Mouse (Mus musculus) hindbrain, embryonic 13.5 days (tissue): ENCODE data around the gene Runx3. TPM values are rescaled to one million over a fixed set of nuclear protein-coding genes. Genes with fewer than 3 reads are reported as not detected.

Source experiments
- ATAC-seq: fragments of 200-750 bp; cut with Nextera tagmentation; 2 replicates; pipeline ENCODE4 v1.8.0; 2017; ENCODE audit warnings: moderate TSS enrichment; ENCODE audit not compliant: low FRiP score
- H3K27ac ChIP-seq: fragments of 300-500 bp; sonication (generic); 2 replicates; pipeline ENCODE4 v1.5.1; 2015; ENCODE audit warnings: inconsistent platforms, mild to moderate bottlenecking, moderate library complexity
- H3K27me3 ChIP-seq: fragments of 300-500 bp; sonication (generic); 2 replicates; pipeline ENCODE4 v1.6.1; 2015; ENCODE audit warnings: mild to moderate bottlenecking, inconsistent platforms
- H3K36me3 ChIP-seq: fragments of 300-500 bp; sonication (generic); 2 replicates; pipeline ENCODE4 v1.6.1; 2015; ENCODE audit warnings: mild to moderate bottlenecking, inconsistent platforms
- H3K4me1 ChIP-seq: fragments of 300-500 bp; sonication (generic); replicated peaks from 2 replicates; pipeline ENCODE4 v1.6.1; 2015; ENCODE audit warnings: inconsistent platforms
- H3K4me2 ChIP-seq: fragments of 300-500 bp; sonication (generic); 2 replicates; pipeline ENCODE4 v1.6.1; 2015; ENCODE audit warnings: inconsistent platforms, mild to moderate bottlenecking, moderate library complexity
- H3K4me3 ChIP-seq: fragments of 300-500 bp; sonication (generic); 2 replicates; pipeline ENCODE4 v1.5.1; 2015; ENCODE audit warnings: mild to moderate bottlenecking, inconsistent platforms
- H3K9ac ChIP-seq: fragments of 300-500 bp; sonication (generic); 2 replicates; pipeline ENCODE4 v1.6.1; 2015; ENCODE audit warnings: mild to moderate bottlenecking, inconsistent platforms
- H3K9me3 ChIP-seq: fragments of 300-500 bp; sonication (generic); 2 replicates; pipeline ENCODE4 v1.6.1; 2016; ENCODE audit warnings: inconsistent platforms
- WGBS: fragments of 180-500 bp; shearing (Covaris S2); methylation state at CpG from one replicate; pipeline ENCODE4 v1.1.7; 2015; 5-methylcytosine and 5-hydroxymethylcytosine counted together
- polyA plus RNA-seq: library from polyadenylated mRNA; unstranded; fragments of >200 nt; fragmentation: Nextera tagmentation; extraction: Ambion mirVana; gene quantifications from 2 replicates; pipeline ENCODE4 v1.2.1, GENCODE M21; 2015

Runx3 gene
- polyA plus RNA-seq, 1 experiment from 2014 or later = 0.10 TPM

GRCm38 (mm10) chr4:135221632-135222407 lies 101.4 kb downstream of the Runx3 start:
- Histone ChIP-seq H3K27me3 (no peaks in the 10 kb centered on the region), H3K4me1 (no peaks in the 10 kb centered on the region), H3K4me3 (no peak overlapping the region), H3K9ac (no peak overlapping the region), H3K9me3 (no peaks in the 10 kb centered on the region), H3K36me3 (peaks cover 45% of the 10 kb centered on the region), H3K27ac (no peak overlapping the region; the same call in 1 of the 2 replicates), H3K4me2 (no peak overlapping the region)
- 88% methylated on average over 12 of the region's 12 CpGs for WGBS
- no peak for ATAC-seq

- Histone ChIP-seq H3K9ac (no peak overlapping the region), H3K36me3 (peaks cover 29% of the 10 kb centered on the region), H3K9me3 (no peaks in the 10 kb centered on the region), H3K4me1 (no peaks in the 10 kb centered on the region), H3K4me2 (no peak overlapping the region), H3K4me3 (no peak overlapping the region), H3K27ac (peak overlapping the region; percentile 52; the same call in 1 of the 2 replicates), H3K27me3 (no peaks in the 10 kb centered on the region)
- no peak for ATAC-seq
- 82% methylated on average over 9 of the region's 9 CpGs for WGBS
Measured at GRCm38 (mm10) chr4:135223808-135224207, 103.4 kb downstream of the Runx3 start.

- Histone ChIP-seq H3K36me3 (peaks cover 26% of the 10 kb centered on the region), H3K4me2 (no peak overlapping the region), H3K9ac (no peak overlapping the region), H3K4me1 (peaks cover 6% of the 10 kb centered on the region), H3K9me3 (no peaks in the 10 kb centered on the region), H3K27ac (no peak overlapping the region), H3K27me3 (no peaks in the 10 kb centered on the region), H3K4me3 (no peak overlapping the region)
- 94% methylated on average over 12 of the region's 12 CpGs for WGBS
- ATAC-seq = no peak
Measured at GRCm38 (mm10) chr4:135226008-135226667, 105.7 kb downstream of the Runx3 start.

Other genes with a start within 250 kb of the Runx3 start
- gene Tmem50a, start 205.6 kb upstream of the Runx3 start, polyA plus RNA-seq = 211 and 212 TPM in 2 replicates
- gene Rsrp1, start 197.1 kb upstream of the Runx3 start, polyA plus RNA-seq = 538 and 556 TPM in 2 replicates
- gene Syf2, start 189.8 kb upstream of the Runx3 start, polyA plus RNA-seq = 65.5 and 70.4 TPM in 2 replicates
- gene Clic4, start 152.2 kb downstream of the Runx3 start, polyA plus RNA-seq = 83.5 and 84.7 TPM in 2 replicates
- gene Srrm1, start 232.7 kb downstream of the Runx3 start, polyA plus RNA-seq = 215 and 220 TPM in 2 replicates